Mouse (Mus musculus): ENCODE measurements around the gene Jmy.

The Jmy gene

DNA sequence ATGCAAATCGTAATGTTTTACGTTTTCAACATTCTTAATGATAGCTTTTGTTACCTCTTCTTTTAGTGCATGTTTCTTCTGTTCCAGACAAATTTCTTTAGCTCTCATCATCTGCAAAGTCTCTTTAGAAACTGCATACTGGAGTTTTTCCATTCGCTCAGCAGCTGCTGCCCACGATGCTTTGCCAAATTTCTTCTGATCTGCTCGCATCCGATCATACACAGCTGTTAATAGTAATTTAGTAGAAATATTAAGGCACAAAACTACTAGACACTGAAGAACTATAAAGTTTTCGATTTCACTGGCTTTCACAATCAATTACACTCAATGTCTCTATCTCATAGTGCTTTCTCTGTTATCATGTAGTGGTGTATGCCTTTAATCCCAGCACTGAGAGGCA is 40.0 kb downstream of the Jmy start:
- DNase-seq (ENCODE audit: extremely low spot score, low spot score): no peak

GRCm38 (mm10) chr13:93458616-93459015 is 41.0 kb downstream of the Jmy start:
- no peak for DNase-seq (ENCODE audit: extremely low spot score, low spot score)

- DNase-seq (ENCODE audit: extremely low spot score, low spot score): no peak
Observed at GRCm38 (mm10) chr13:93453275-93453674, 46.3 kb downstream of the Jmy start.

DNA sequence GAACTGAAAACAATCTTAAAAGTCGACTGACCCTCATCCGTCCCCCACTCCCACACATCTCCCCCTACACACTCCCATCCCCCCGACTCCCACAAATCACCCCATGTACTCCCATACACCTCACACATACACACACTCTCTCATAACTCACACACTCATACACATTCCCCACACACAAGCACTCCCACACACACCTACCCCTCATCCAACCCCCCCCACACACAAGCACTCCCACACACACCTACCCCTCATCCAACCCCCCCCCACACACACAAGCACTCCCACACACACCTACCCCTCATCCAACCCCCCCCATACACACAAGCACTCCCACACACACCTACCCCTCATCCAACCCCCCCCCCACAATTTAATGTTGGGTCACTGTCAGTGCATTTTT is 59.4 kb downstream of the Jmy start:
- DNase-seq (ENCODE audit: extremely low spot score, low spot score): no peak

GRCm38 (mm10) chr13:93429205-93429604 is 70.4 kb downstream of the Jmy start:
- DNase-seq (ENCODE audit: extremely low spot score, low spot score): no peak

GRCm38 (mm10) chr13:93427920-93428876 is 71.4 kb downstream of the Jmy start:
- DNase-seq (ENCODE audit: extremely low spot score, low spot score): no peak

GRCm38 (mm10) chr13:93423224-93423623 is 76.4 kb downstream of the Jmy start:
- no peak for DNase-seq (ENCODE audit: extremely low spot score, low spot score)

GRCm38 (mm10) chr13:93419779-93420178 is 79.8 kb downstream of the Jmy start:
- DNase-seq (ENCODE audit: extremely low spot score, low spot score): no peak

GRCm38 (mm10) chr13:93418292-93418691 is 81.3 kb downstream of the Jmy start:
- DNase-seq (ENCODE audit: extremely low spot score, low spot score): no peak

- no peak for DNase-seq (ENCODE audit: extremely low spot score, low spot score)
Observed at GRCm38 (mm10) chr13:93415055-93415454, 84.6 kb downstream of the Jmy start.

DNA sequence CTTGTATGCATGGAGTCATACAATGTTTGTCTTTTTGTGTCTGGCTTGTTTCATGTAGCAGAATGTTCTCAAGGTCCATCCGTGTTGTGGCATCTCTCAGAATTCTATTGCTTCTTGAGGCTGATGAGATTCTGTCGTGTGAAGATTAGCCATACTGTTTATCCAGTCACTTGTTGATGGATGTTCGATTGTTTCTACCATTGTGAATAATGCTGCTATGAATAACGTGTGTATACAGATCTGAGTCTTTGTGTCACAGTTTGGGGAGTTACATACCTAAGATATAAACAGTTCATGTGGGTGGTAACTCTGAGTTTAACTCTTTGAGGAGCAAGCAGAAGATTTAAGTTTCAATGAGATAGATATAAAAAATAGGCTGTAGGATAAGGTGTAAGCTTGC is 89.3 kb downstream of the Jmy start:
- DNase-seq (ENCODE audit: extremely low spot score, low spot score): no peak

- DNase-seq (ENCODE audit: extremely low spot score, low spot score): no peak
Observed at GRCm38 (mm10) chr13:93406855-93407254, 92.8 kb downstream of the Jmy start.

DNA sequence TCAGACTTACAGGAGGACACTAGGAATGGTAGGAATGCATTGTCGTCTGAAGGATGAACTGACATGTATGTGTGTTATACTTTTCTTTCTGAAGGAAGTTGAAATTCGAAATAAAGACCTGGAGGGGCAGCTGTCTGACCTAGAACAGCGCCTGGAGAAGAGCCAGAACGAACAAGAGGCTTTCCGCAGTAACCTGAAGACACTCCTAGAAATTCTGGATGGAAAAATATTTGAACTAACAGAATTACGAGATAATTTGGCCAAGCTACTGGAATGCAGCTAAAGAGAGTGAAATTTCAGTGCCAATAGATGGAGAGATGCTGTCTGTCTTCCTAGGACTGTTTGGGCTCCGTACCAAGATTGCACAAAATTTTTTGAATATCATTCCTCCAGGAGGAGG is 97.7 kb downstream of the Jmy start:
- DNase-seq (ENCODE audit: extremely low spot score, low spot score): no peak

DNA sequence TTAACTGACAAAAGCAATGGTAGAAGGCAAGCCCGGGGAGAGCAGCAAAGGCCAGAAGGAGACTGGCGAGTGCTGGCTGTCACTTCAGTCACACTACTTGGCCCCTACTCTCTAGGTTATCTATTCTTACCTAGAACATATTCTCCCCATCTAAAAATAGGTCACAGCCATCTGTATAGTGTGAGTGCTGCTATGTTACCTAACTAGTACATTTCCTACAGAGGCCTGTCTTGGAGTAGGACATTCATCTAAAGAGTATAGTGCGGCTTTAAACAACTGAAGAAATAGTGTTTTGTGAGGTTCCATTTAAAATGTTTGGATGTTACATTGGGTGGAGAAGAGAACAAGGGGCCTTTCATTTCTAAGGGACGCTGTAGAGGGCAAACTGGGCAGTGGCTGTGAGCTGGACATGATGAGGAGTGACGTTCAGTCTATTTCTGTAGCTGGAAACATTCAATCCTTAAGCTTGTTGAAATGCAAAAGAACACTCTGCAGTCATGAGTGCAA is 99.8 kb downstream of the Jmy start:
- no peak for DNase-seq (ENCODE audit: extremely low spot score, low spot score)

- no peak for DNase-seq (ENCODE audit: extremely low spot score, low spot score)
Observed at GRCm38 (mm10) chr13:93389242-93389625, 110.4 kb downstream of the Jmy start.

DNA sequence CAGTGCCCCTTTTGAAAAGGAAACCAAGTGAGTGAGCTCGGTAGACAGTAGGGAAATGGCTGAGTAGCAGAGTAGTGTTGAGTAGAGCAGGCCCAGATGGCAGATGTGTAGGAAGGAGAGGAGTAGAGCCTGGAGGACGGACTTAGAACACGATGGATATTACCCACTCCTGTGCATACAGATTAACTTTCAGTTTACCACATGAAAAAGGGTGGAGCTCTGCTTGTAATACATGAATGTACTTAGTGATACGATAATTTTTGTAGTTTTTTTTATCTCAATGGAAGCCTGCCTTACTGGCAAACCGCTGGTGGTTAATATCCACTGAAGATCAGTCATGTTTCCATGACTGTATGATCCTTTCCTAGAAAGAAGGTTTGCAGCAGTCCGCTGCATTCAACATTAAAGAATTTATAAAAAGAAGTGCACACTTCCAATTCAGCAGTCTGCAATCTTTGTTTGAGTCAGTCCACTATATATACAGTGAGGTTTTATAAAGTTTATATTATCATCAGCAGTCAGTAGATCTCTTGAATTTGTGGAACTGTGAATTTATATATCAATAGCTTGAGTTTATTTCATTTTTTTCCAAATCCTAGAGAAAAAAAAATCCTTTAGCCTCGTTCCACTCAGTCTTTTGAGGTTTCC is 110.9 kb downstream of the Jmy start:
- no peak for DNase-seq (ENCODE audit: extremely low spot score, low spot score)

- no peak for DNase-seq (ENCODE audit: extremely low spot score, low spot score)
Observed at GRCm38 (mm10) chr13:93387440-93387839, 112.2 kb downstream of the Jmy start.

GRCm38 (mm10) chr13:93385147-93385546 is 114.5 kb downstream of the Jmy start:
- DNase-seq (ENCODE audit: extremely low spot score, low spot score): no peak

DNA sequence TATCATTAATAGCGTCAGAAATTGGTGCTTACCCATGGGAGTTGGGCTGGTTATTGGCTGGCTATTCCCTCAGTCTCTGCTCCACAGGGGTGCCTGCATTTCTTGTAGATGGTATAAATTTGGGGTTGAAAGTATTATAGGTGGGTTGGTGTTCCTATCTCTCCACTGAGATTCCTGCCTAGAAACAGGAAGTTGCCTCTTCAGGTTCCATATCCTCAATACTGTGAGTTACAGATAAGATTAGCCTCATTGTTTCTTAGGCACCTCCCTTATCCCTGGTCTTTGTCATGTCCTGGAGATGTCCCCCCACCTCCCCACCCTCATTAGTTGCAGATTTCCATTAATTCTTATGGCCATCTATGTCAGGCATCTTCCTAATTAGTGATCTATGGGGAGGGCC is 115.1 kb downstream of the Jmy start:
- DNase-seq (ENCODE audit: extremely low spot score, low spot score): no peak

DNA sequence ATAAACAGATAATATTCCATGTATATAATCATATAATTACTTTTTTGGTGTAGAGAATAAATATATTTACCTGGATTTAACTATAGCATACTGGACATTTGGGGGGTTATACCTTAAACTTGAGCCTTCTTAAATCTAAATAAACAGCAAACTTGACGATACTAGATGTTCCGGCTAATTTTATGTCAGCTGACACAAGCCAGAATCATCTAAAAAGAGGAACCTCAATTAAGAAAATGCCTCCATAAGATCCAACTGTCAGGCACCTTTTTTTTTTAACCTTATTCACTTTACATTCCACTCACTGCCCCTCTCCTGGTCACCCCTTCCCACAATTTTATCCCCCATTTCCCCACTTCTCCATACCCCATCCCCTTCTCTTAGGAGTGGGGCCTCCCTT is 116.0 kb downstream of the Jmy start:
- DNase-seq (ENCODE audit: extremely low spot score, low spot score): no peak

GRCm38 (mm10) chr13:93383092-93383491 is 116.5 kb downstream of the Jmy start:
- DNase-seq (ENCODE audit: extremely low spot score, low spot score): no peak

GRCm38 (mm10) chr13:93381301-93381700 is 118.3 kb downstream of the Jmy start:
- DNase-seq (ENCODE audit: extremely low spot score, low spot score): no peak
